22 mouse cellular contexts compared by ENCODE assay signal in genomic region chr9:111054923-111055322, GRCm38 (mm10). TPM values are rescaled to one million over a fixed set of nuclear protein-coding genes. Genes with fewer than 3 reads are reported as not detected.
DNase-seq lines count a peak whose midpoint lies in the region; ATAC-seq and TF ChIP-seq lines count a peak whose summit lies in the region.
"Had no signal": no experiment of that assay in that cellular context is flagged by ENCODE, and none has a peak within 500 bp of the region (broad histone marks: within the 10 kb centered on the region; RNA-seq: fewer than 3 reads in every experiment).

No protein-coding gene starts in this region.

- no peak for ATAC-seq in heart, postnatal 0 days (ENCODE audit: insufficient read depth, low read depth)
- ATAC-seq in liver, embryonic 13.5 days (ENCODE audit: low read depth): no peak

- TF ChIP-seq EP300 in heart, postnatal 0 days (IDR thresholded peaks at IDR 0.05; ENCODE audit: low read depth): no peak

- peak; percentile 85 for DNase-seq in heart, adult 11 months
- DNase-seq in heart, postnatal 10 days: no peak
- DNase-seq in heart, postnatal 0 days (ENCODE audit: low spot score): no peak
- no peak for DNase-seq in heart, embryonic 10.5 days (ENCODE audit: low spot score)
- DNase-seq in liver, embryonic 13.5 days: no peak
- DNase-seq in lung, postnatal 25 days (ENCODE audit: low spot score): peak; percentile 43
- DNase-seq in adrenal gland, adult 8-10 months: no peak
- DNase-seq: adrenal gland, postnatal 36 days; cerebellum, adult 9-10 months; gastrocnemius, postnatal 14 days; kidney, adult 9 months; kidney, postnatal 36 days; layer of hippocampus, adult 9-11 months had no signal

- no peak overlapping the region for H3K27ac ChIP-seq in heart, postnatal 0 days (ENCODE audit: low read depth)
- no peak overlapping the region for H3K27ac ChIP-seq in heart, embryonic 10.5 days
- no peak overlapping the region for H3K27ac ChIP-seq in liver, embryonic 13.5 days
- H3K27ac ChIP-seq: embryonic facial prominence, embryonic 13.5 days; forebrain, embryonic 10.5 days; hindbrain, embryonic 12.5 days; midbrain, embryonic 12.5 days; neural tube, embryonic 15.5 days had no signal

- no peak overlapping the region for H3K9ac ChIP-seq in heart, postnatal 0 days (replicated peaks; ENCODE audit: low read depth, low read length)
- peak overlapping the region; percentile 88; the same call in 1 of the 2 replicates for H3K9ac ChIP-seq in liver, embryonic 13.5 days
- H3K9ac ChIP-seq: embryonic facial prominence, embryonic 13.5 days; hindbrain, embryonic 12.5 days; midbrain, embryonic 12.5 days; neural tube, embryonic 15.5 days had no signal

- H3K36me3 ChIP-seq in heart, postnatal 0 days (replicated peaks; ENCODE audit: control insufficient read depth, insufficient read depth, low read length): no peaks in the 10 kb centered on the region
- H3K36me3 ChIP-seq in heart, embryonic 10.5 days: no peaks in the 10 kb centered on the region
- H3K36me3 ChIP-seq in liver, embryonic 13.5 days: peaks cover 32% of the 10 kb centered on the region
- H3K36me3 ChIP-seq: embryonic facial prominence, embryonic 13.5 days; forebrain, embryonic 10.5 days; hindbrain, embryonic 12.5 days; midbrain, embryonic 12.5 days; neural tube, embryonic 15.5 days had no signal

- no peak for TF ChIP-seq CTCF in heart, postnatal 0 days (IDR thresholded peaks at IDR 0.05; ENCODE audit: low read depth)

- intact Hi-C loops in heart, postnatal 10 days (cut with DNase I): loop anchor here (5.0 kb wide), 1 partner anchor 58 kb away; no protein-coding TSS in a partner anchor

- WGBS in heart, postnatal 0 days: 47% methylated on average over 9 of the region's 9 CpGs
- 77% methylated on average over 9 of the region's 9 CpGs for WGBS in heart, embryonic 10.5 days
- whole genome bisulfite sequencing in liver, embryonic 13.5 days (ENCODE audit: insufficient replicate concordance): 84% methylated on average over 9 of the region's 9 CpGs

- H3K4me2 ChIP-seq in heart, postnatal 0 days (ENCODE audit: low read depth, low read length): peak overlapping the region; percentile 85
- H3K4me2 ChIP-seq in liver, embryonic 13.5 days: peak overlapping the region; percentile 80
- H3K4me2 ChIP-seq: hindbrain, embryonic 12.5 days; midbrain, embryonic 12.5 days; neural tube, embryonic 15.5 days had no signal

- H3K4me1 ChIP-seq in heart, postnatal 0 days (ENCODE audit: control insufficient read depth, insufficient read depth): peaks cover 34% of the 10 kb centered on the region
- H3K4me1 ChIP-seq in heart, embryonic 10.5 days: peaks cover 41% of the 10 kb centered on the region
- H3K4me1 ChIP-seq in liver, embryonic 13.5 days (replicated peaks): peaks cover 62% of the 10 kb centered on the region
- H3K4me1 ChIP-seq: hindbrain, embryonic 12.5 days; midbrain, embryonic 12.5 days; neural tube, embryonic 15.5 days had no signal

- no peaks in the 10 kb centered on the region for H3K27me3 ChIP-seq in heart, postnatal 0 days (ENCODE audit: control insufficient read depth, insufficient read depth, low read length)
- H3K27me3 ChIP-seq in heart, embryonic 10.5 days (ENCODE audit: insufficient read depth, poor library complexity, severe bottlenecking): no peaks in the 10 kb centered on the region
- H3K27me3 ChIP-seq in liver, embryonic 13.5 days: no peaks in the 10 kb centered on the region
- H3K27me3 ChIP-seq: embryonic facial prominence, embryonic 13.5 days; hindbrain, embryonic 12.5 days; midbrain, embryonic 12.5 days; neural tube, embryonic 15.5 days had no signal

- no peaks in the 10 kb centered on the region for H3K9me3 ChIP-seq in heart, postnatal 0 days (replicated peaks; ENCODE audit: control insufficient read depth, low read length)
- no peaks in the 10 kb centered on the region for H3K9me3 ChIP-seq in heart, embryonic 10.5 days
- H3K9me3 ChIP-seq in liver, embryonic 13.5 days (replicated peaks): no peaks in the 10 kb centered on the region
- H3K9me3 ChIP-seq: embryonic facial prominence, embryonic 13.5 days; forebrain, embryonic 10.5 days; hindbrain, embryonic 12.5 days; midbrain, embryonic 12.5 days; neural tube, embryonic 15.5 days had no signal

- H3K4me3 ChIP-seq in heart, postnatal 0 days (ENCODE audit: low read depth, low read length): peak overlapping the region; percentile 55
- no peak overlapping the region; the same call in 1 of the 2 replicates for H3K4me3 ChIP-seq in heart, embryonic 10.5 days
- H3K4me3 ChIP-seq in liver, embryonic 13.5 days (replicated peaks): peak overlapping the region; percentile 82
- H3K4me3 ChIP-seq: embryonic facial prominence, embryonic 13.5 days; forebrain, embryonic 10.5 days; hindbrain, embryonic 12.5 days; midbrain, embryonic 12.5 days; neural tube, embryonic 15.5 days had no signal

RNA-seq across cellular contexts. Expression of gene Ccrl2, which starts 2.4 kb away (rescaled TPM):
- total RNA-seq in heart, postnatal 10 days (2021): 1 to 10 TPM; 6.4 to 7.4 TPM
- total RNA-seq in heart, postnatal 0 days (2014; rRNA removed; ENCODE audit: low replicate concordance): 7.6 and 8.5 TPM in 2 replicates
- 9.9 and 11.6 TPM in 2 replicates for polyA plus RNA-seq in heart, postnatal 0 days (2015; fragmentation: Nextera tagmentation; extraction: Ambion mirVana)
- 2.6 and 3.0 TPM in 2 replicates for polyA plus RNA-seq in heart, embryonic 10.5 days (2016; fragmentation: Nextera tagmentation; extraction: Ambion mirVana)
- 12.6 and 16.5 TPM in 2 replicates for polyA plus RNA-seq in liver, embryonic 13.5 days (2015; fragmentation: Nextera tagmentation; extraction: Ambion mirVana)
- 10 to 100 TPM in 2 of 4 experiments, 1 to 10 TPM in 2; 5.4 to 12.8 (median 9.8) TPM for total RNA-seq in adrenal gland, adult 8-10 months (2022)

RNA-seq across cellular contexts. Expression of gene Ltf, which starts 35.9 kb away (rescaled TPM):
- total RNA-seq in heart, postnatal 10 days (2021): 1 to 10 TPM in 1 of 2 experiments, under 1 TPM in 1; 0.72 to 2.3 TPM
- 3.3 and 25.2 TPM in 2 replicates for total RNA-seq in heart, postnatal 0 days (2014; rRNA removed; ENCODE audit: low replicate concordance)
- 0.72 and 1.5 TPM in 2 replicates for polyA plus RNA-seq in heart, postnatal 0 days (2015; fragmentation: Nextera tagmentation; extraction: Ambion mirVana)
- 0.40 TPM in 1 of 2 replicates, not detected in the other for polyA plus RNA-seq in heart, embryonic 10.5 days (2016; fragmentation: Nextera tagmentation; extraction: Ambion mirVana)
- polyA plus RNA-seq in liver, embryonic 13.5 days (2015; fragmentation: Nextera tagmentation; extraction: Ambion mirVana): 17.7 and 18.7 TPM in 2 replicates
- 1 to 10 TPM in 3 of 4 experiments, under 1 TPM in 1; 0.87 to 3.2 (median 2.0) TPM for total RNA-seq in adrenal gland, adult 8-10 months (2022)
- total RNA-seq: left cerebral cortex, adult 8-10 months had no signal
- polyA plus RNA-seq: cortical plate, adult 2 months; forebrain, embryonic 10.5 days; myocyte; testis, adult 2 months had no signal

Comparison
In these comparisons a context has a peak if more than half of its experiments do, and no peak if none do; other contexts are left out.
1. DNase-seq: peak in heart, adult 11 months (single experiment) and lung, postnatal 25 days (single experiment); none in heart, postnatal 10 days (0 of 2), heart, postnatal 0 days (single experiment), heart, embryonic 10.5 days (single experiment), liver, embryonic 13.5 days (single experiment) and adrenal gland, adult 8-10 months (single experiment).